Mouse (Mus musculus): ENCODE measurements around the gene Slco2a1. TPM values are rescaled to one million over a fixed set of nuclear protein-coding genes. Genes with fewer than 3 reads are reported as not detected.

Gene Slco2a1
- polyA plus RNA-seq, 1 experiment from 2014 or later = 11.2 TPM

DNA sequence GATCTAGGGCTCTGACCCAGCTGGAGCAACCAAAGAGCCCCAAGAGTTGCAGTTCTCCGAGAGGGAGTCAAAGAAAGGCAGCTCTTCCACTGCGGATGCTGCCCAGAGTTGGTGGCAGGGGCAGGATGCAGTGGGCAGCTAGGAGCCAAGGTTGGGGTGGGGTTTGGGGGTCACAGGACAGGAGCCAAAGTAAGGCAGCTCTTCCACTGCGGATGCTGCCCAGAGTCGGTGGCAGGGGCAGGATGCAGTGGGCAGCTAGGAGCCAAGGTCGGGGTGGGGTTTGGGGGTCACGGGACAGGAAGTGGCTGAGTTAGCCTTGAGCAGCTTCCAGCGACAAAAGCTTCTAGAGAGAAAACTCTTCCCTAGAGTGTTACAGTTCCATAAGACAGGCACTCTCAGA is 65.3 kb downstream of the Slco2a1 start:
- H3K27me3 ChIP-seq (ENCODE audit: insufficient read depth, low read length) = no peaks in the 10 kb centered on the region
- WGBS (ENCODE audit: insufficient replicate concordance) = 69% methylated on average over 7 of the region's 7 CpGs
- DNase-seq (no peak), ATAC-seq (no peak)
- no peak overlapping the region for H3K4me3 ChIP-seq (ENCODE audit: low read depth, low read length)
- H3K9me3 ChIP-seq (ENCODE audit: low read length) = no peaks in the 10 kb centered on the region
- no peak overlapping the region for H3K4me2 ChIP-seq (ENCODE audit: low read depth, low read length)
- H3K9ac ChIP-seq (replicated peaks) = no peak overlapping the region
- peaks cover 8% of the 10 kb centered on the region; the same call in 1 of the 2 replicates for H3K36me3 ChIP-seq (replicated peaks; ENCODE audit: insufficient read depth, low read length)
- no peak overlapping the region for H3K27ac ChIP-seq (ENCODE audit: low read depth)
- TF ChIP-seq EP300 (IDR thresholded peaks at IDR 0.05; ENCODE audit: low read depth) (no peak), CTCF (IDR thresholded peaks at IDR 0.05; ENCODE audit: low read depth) (no peak)
- no peaks in the 10 kb centered on the region for H3K4me1 ChIP-seq (ENCODE audit: insufficient read depth)

DNA sequence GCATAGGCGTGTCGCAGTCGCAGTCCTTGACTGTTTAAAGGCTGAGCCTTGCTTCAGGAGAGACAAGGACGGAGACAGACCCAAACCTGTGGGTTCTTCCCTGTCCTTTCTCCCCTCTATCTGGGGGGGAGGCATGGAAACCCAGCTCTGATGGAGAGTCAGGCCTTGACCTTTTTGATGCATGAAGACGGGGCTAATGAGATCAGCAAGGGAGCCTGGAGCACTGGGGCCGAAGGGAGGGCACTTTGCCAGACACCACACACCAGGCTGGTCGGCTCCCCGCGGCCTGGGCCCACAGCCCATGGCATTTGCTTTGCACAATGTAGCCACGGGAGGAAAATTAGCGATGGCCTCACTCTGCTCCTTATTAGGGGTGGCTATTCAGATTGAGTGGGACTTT is 66.5 kb downstream of the Slco2a1 start:
- Histone ChIP-seq H3K4me3 (ENCODE audit: low read depth, low read length) (no peak overlapping the region), H3K9ac (replicated peaks) (no peak overlapping the region), H3K27ac (ENCODE audit: low read depth) (no peak overlapping the region), H3K4me1 (ENCODE audit: insufficient read depth) (no peaks in the 10 kb centered on the region), H3K36me3 (replicated peaks; ENCODE audit: insufficient read depth, low read length) (peaks cover 8% of the 10 kb centered on the region; the same call in 1 of the 2 replicates), H3K4me2 (ENCODE audit: low read depth, low read length) (no peak overlapping the region), H3K9me3 (ENCODE audit: low read length) (no peaks in the 10 kb centered on the region), H3K27me3 (ENCODE audit: insufficient read depth, low read length) (no peaks in the 10 kb centered on the region)
- WGBS (ENCODE audit: insufficient replicate concordance) = 78% methylated on average over 11 of the region's 11 CpGs
- DNase-seq = no peak
- no peak for ATAC-seq
- TF ChIP-seq EP300 (IDR thresholded peaks at IDR 0.05; ENCODE audit: low read depth) (no peak), CTCF (IDR thresholded peaks at IDR 0.05; ENCODE audit: low read depth) (no peak)

DNA sequence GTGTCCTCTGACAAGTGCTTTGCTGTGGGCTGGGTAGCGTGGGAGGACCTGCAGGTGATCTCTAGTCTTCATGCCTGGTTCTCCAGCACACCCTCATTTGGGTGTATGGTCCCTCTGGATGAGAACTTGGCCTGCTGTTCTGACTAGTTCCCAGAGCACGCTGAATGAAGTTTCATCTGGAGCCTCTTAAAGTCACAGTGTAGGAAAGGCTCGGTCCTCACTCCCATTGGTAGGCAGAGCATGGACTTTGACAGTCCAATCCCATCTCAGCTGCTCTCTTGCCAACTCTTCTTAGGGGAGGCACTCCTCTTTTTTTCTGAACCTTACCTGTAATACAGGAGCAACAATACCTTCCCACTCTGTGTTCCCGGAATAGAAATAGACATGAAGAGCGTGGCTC is 67.7 kb downstream of the Slco2a1 start:
- H3K4me1 ChIP-seq (ENCODE audit: insufficient read depth) = no peaks in the 10 kb centered on the region
- no peak for TF ChIP-seq CTCF (IDR thresholded peaks at IDR 0.05; ENCODE audit: low read depth)
- TF ChIP-seq EP300 (IDR thresholded peaks at IDR 0.05; ENCODE audit: low read depth) = no peak
- 79% methylated on average over 5 of the region's 5 CpGs for WGBS (ENCODE audit: insufficient replicate concordance)
- DNase-seq = no peak
- no peaks in the 10 kb centered on the region for H3K27me3 ChIP-seq (ENCODE audit: insufficient read depth, low read length)
- no peaks in the 10 kb centered on the region for H3K36me3 ChIP-seq (replicated peaks; ENCODE audit: insufficient read depth, low read length)
- no peak overlapping the region for H3K9ac ChIP-seq (replicated peaks)
- H3K4me3 ChIP-seq (ENCODE audit: low read depth, low read length) = no peak overlapping the region
- no peak overlapping the region for H3K4me2 ChIP-seq (ENCODE audit: low read depth, low read length)
- no peaks in the 10 kb centered on the region for H3K9me3 ChIP-seq (ENCODE audit: low read length)
- no peak overlapping the region for H3K27ac ChIP-seq (ENCODE audit: low read depth)
- ATAC-seq = no peak

DNA sequence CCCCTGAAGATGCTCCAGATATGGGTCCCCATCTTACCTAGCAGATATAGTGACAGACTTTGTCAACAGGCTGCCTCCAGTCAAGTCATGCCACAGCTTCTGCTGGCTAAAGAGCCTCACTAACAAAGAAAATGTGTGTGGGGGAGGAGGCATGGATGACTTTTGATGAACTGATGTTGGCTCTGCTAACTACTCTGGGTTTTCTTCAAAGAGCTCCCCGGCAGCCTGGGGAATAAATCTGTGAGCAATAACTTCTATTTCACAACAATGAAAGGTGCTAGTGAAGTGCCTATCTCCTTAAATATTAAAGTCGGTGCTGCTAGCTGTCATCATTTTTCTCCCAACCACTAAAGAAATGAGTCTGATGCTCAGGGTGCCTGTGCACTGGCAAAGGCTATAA is 72.0 kb downstream of the Slco2a1 start:
- Histone ChIP-seq H3K9ac (replicated peaks) (no peak overlapping the region), H3K27ac (ENCODE audit: low read depth) (no peak overlapping the region), H3K4me2 (ENCODE audit: low read depth, low read length) (no peak overlapping the region), H3K36me3 (replicated peaks; ENCODE audit: insufficient read depth, low read length) (no peaks in the 10 kb centered on the region), H3K27me3 (ENCODE audit: insufficient read depth, low read length) (no peaks in the 10 kb centered on the region), H3K4me3 (ENCODE audit: low read depth, low read length) (no peak overlapping the region), H3K4me1 (ENCODE audit: insufficient read depth) (no peaks in the 10 kb centered on the region), H3K9me3 (ENCODE audit: low read length) (no peaks in the 10 kb centered on the region)
- WGBS (ENCODE audit: insufficient replicate concordance) = 70% methylated on average over 2 of the region's 2 CpGs
- no peak for DNase-seq
- no peak for ATAC-seq
- TF ChIP-seq EP300 (IDR thresholded peaks at IDR 0.05; ENCODE audit: low read depth) = no peak
- TF ChIP-seq CTCF (IDR thresholded peaks at IDR 0.05; ENCODE audit: low read depth) = no peak

DNA sequence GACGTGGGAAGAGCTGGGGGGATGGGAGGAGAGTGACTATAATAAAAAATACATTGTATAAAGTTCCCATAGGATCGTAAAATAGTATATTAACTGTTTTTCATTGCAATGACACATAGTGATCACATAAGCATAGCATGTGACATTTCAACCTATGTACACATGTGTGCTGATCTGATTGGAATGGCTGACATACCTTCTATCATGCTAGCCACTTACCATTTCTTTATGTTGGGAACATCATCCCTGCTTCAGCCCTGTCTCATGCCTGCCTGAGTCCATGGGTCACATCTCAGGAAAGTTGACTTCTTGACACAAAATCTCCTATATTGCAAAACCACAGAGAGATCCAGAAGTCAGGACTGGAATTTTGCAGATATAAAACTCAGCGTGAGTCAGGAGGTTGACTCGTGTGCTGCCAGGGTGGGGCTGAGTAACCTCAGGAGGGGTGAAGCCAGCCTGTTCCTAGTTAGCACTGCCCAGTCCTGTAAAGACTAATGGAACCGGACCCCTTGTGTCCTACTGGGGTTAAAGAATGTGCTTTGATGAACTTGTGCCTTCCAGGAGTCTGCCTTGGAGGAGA is 73.0 kb downstream of the Slco2a1 start:
- ATAC-seq (no peak), DNase-seq (no peak)

DNA sequence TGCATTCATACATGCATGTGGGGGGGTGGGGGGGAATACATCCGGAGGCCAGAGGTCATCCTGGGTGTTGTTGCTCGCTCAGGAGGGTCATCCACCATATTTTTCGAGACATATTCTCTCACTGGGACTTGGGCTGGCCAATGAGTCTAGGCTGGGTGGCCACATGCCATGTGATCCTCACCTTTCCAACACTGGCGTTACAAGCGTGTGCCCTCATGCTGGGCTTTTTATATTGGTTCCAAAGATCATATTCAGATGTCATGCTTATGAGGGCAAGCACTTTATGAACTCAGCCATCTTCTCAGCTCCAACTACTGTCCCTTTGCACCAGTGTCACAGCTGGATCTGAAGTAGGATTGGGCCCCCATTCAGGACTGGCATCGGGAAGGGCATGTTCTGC is 75.1 kb downstream of the Slco2a1 start:
- no peak for DNase-seq
- TF ChIP-seq CTCF (IDR thresholded peaks at IDR 0.05; ENCODE audit: low read depth) (no peak), EP300 (IDR thresholded peaks at IDR 0.05; ENCODE audit: low read depth) (no peak)
- Histone ChIP-seq H3K4me1 (ENCODE audit: insufficient read depth) (no peaks in the 10 kb centered on the region), H3K9me3 (ENCODE audit: low read length) (no peaks in the 10 kb centered on the region), H3K27ac (ENCODE audit: low read depth) (no peak overlapping the region), H3K4me3 (ENCODE audit: low read depth, low read length) (no peak overlapping the region), H3K27me3 (ENCODE audit: insufficient read depth, low read length) (no peaks in the 10 kb centered on the region), H3K9ac (replicated peaks) (no peak overlapping the region), H3K36me3 (replicated peaks; ENCODE audit: insufficient read depth, low read length) (no peaks in the 10 kb centered on the region), H3K4me2 (ENCODE audit: low read depth, low read length) (no peak overlapping the region)
- WGBS (ENCODE audit: insufficient replicate concordance) = 82% methylated on average over 6 of the region's 6 CpGs
- no peak for ATAC-seq

More for the DNA sequence above, 73.0 kb downstream of the Slco2a1 start:
- WGBS (ENCODE audit: insufficient replicate concordance) = 66% methylated on average over 5 of the region's 5 CpGs
- Histone ChIP-seq H3K27me3 (ENCODE audit: insufficient read depth, low read length) (no peaks in the 10 kb centered on the region), H3K9me3 (ENCODE audit: low read length) (no peaks in the 10 kb centered on the region), H3K4me2 (ENCODE audit: low read depth, low read length) (no peak overlapping the region), H3K4me1 (ENCODE audit: insufficient read depth) (no peaks in the 10 kb centered on the region), H3K9ac (replicated peaks) (no peak overlapping the region), H3K4me3 (ENCODE audit: low read depth, low read length) (no peak overlapping the region), H3K27ac (ENCODE audit: low read depth) (no peak overlapping the region), H3K36me3 (replicated peaks; ENCODE audit: insufficient read depth, low read length) (no peaks in the 10 kb centered on the region)
- no peak for TF ChIP-seq CTCF (IDR thresholded peaks at IDR 0.05; ENCODE audit: low read depth)
- TF ChIP-seq EP300 (IDR thresholded peaks at IDR 0.05; ENCODE audit: low read depth) = no peak

DNA sequence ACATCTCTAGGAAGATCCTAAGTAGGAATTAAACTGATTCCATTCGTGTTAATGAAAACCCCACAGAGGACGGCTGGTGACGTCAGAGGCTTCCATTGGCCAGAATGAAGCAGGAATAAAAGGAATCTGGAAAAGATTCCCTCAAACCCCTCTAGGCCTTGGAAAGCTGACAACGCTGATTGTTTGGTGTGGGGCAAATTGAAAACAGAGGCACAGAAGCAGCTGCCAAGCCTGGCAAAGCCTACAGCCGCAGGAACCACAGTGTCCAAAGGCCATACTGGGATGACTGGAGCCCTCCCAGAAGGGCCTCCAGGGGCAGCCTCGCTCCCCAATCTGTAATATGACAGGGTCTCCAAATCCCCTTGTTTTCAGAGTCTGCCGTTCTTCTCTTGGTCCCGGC is 78.3 kb downstream of the Slco2a1 start:
- Histone ChIP-seq H3K4me3 (ENCODE audit: low read depth, low read length) (no peak overlapping the region), H3K4me1 (ENCODE audit: insufficient read depth) (no peaks in the 10 kb centered on the region), H3K4me2 (ENCODE audit: low read depth, low read length) (no peak overlapping the region), H3K27ac (ENCODE audit: low read depth) (no peak overlapping the region), H3K9me3 (ENCODE audit: low read length) (no peaks in the 10 kb centered on the region), H3K9ac (replicated peaks) (no peak overlapping the region), H3K27me3 (ENCODE audit: insufficient read depth, low read length) (no peaks in the 10 kb centered on the region), H3K36me3 (replicated peaks; ENCODE audit: insufficient read depth, low read length) (no peaks in the 10 kb centered on the region)
- WGBS (ENCODE audit: insufficient replicate concordance) = 80% methylated on average over 8 of the region's 8 CpGs
- ATAC-seq (no peak), DNase-seq (no peak)
- TF ChIP-seq EP300 (IDR thresholded peaks at IDR 0.05; ENCODE audit: low read depth) (no peak), CTCF (IDR thresholded peaks at IDR 0.05; ENCODE audit: low read depth) (no peak)

Data from liver, postnatal 0 days (tissue).